Mouse (Mus musculus): Measurements from ENCODE around the gene Zbtb9.

- TF ChIP-seq POLR2A (IDR thresholded peaks at IDR 0.05; ENCODE audit: borderline replicate concordance, low read depth, low read length) (no peak), CTCF (IDR thresholded peaks at IDR 0.05; ENCODE audit: low read depth, low read length) (no peak)
Measured at GRCm38 (mm10) chr17:26999996-27000395, 27.0 kb downstream of the Zbtb9 start.
